Mouse (Mus musculus) ES-E14 (cell line): ENCODE measurements around the gene Hist2h2ac. TPM values are rescaled to one million over a fixed set of nuclear protein-coding genes. Genes with fewer than 3 reads are reported as not detected.
"Not testable (repeated sequence)": the region's sequence is repeated elsewhere in the genome, so short reads cannot be mapped to it uniquely, and the experiment has no call there.

ENCODE experiments used
- DNase-seq: peaks from one replicate; pipeline ENCODE4 v3.0.0-alpha.2; 2013; ENCODE audit warnings: low read depth, low spot score
- H3K27ac ChIP-seq: 2 replicates; pipeline ENCODE4 v1.5.1; 2012; ENCODE audit warnings: low read depth, mild to moderate bottlenecking, low read length, moderate library complexity, mixed read lengths; ENCODE audit not compliant: poor library complexity, insufficient read depth, severe bottlenecking
- H3K36me3 ChIP-seq: 2 replicates; pipeline ENCODE4 v1.6.1; 2012; ENCODE audit warnings: mild to moderate bottlenecking, low read length, moderate library complexity, mixed read lengths; ENCODE audit not compliant: control insufficient read depth, poor library complexity, insufficient read depth, severe bottlenecking
- H3K4me1 ChIP-seq, 2 experiments: fragments of 150-350 bp in 1 of 2; sonication (generic) in 1 of 2; 2 replicates each; pipeline ENCODE4 v1.6.1; 2012; ENCODE audit warnings: low read length in 2 of 2, mild to moderate bottlenecking in 1 of 2, mixed read lengths in 1 of 2; ENCODE audit not compliant: control insufficient read depth in 2 of 2, insufficient read depth in 2 of 2, poor library complexity in 1 of 2
- H3K4me3 ChIP-seq, 2 experiments: fragments of 150-350 bp in 1 of 2; sonication (generic) in 1 of 2; 2 replicates each; pipeline ENCODE4 v1.5.1; 2012; ENCODE audit warnings: low read length in 2 of 2, low read depth in 1 of 2, mild to moderate bottlenecking in 1 of 2, mixed read lengths in 1 of 2; ENCODE audit not compliant: insufficient read depth in 1 of 2, poor library complexity in 1 of 2, severe bottlenecking in 1 of 2
- H3K9ac ChIP-seq: 2 replicates; pipeline ENCODE4 v1.6.1; 2012; ENCODE audit warnings: low read depth, mild to moderate bottlenecking, low read length, mixed read lengths; ENCODE audit not compliant: poor library complexity, insufficient read depth, severe bottlenecking
- H3K9me3 ChIP-seq: fragments of 150-350 bp; sonication (generic); 2 replicates; pipeline ENCODE4 v1.6.1; 2012; ENCODE audit warnings: low read depth, mild to moderate bottlenecking, low read length; ENCODE audit not compliant: control insufficient read depth, insufficient read depth
- CHD2 ChIP-seq: IDR thresholded peaks from 2 replicates; pipeline ENCODE4 v1.6.1; 2014; ENCODE audit warnings: mild to moderate bottlenecking, low read depth, low read length, inconsistent platforms
- HCFC1 ChIP-seq: IDR thresholded peaks from 2 replicates; pipeline ENCODE4 v1.6.1; 2012; ENCODE audit warnings: low read length, inconsistent platforms, borderline replicate concordance; ENCODE audit not compliant: insufficient read depth
- MAFK ChIP-seq: IDR thresholded peaks from 2 replicates; pipeline ENCODE4 v1.6.1; 2014; ENCODE audit warnings: mild to moderate bottlenecking, low read depth, low read length, inconsistent platforms; ENCODE audit not compliant: insufficient read depth
- ZC3H11A ChIP-seq: IDR thresholded peaks from 2 replicates; pipeline ENCODE4 v1.6.1; 2012; ENCODE audit warnings: low read depth, mild to moderate bottlenecking, inconsistent platforms, low read length, borderline replicate concordance
- ZNF384 ChIP-seq: IDR thresholded peaks from 2 replicates; pipeline ENCODE4 v1.6.1; 2012; ENCODE audit warnings: low read depth, low read length, inconsistent platforms
- in situ Hi-C, 2 experiments: fragments of 600-800 bp; cut with MboI; formaldehyde crosslinking; loops; one replicate each; pipeline ENCODE4 v1.15.1; 2025; ENCODE audit warnings: low sequenced_read_pairs in 2 of 2, inconsistent platforms in 1 of 2; ENCODE audit not compliant: unreplicated experiment in 2 of 2
- total RNA-seq: library from RNA; depleted of rRNA; stranded (reverse); fragments of 300-350 nt; gene quantifications from 2 replicates; pipeline ENCODE4 v1.2.3, GENCODE M21; 2012; rRNA removed

The Hist2h2ac gene
- total RNA-seq = 684 and 687 TPM in 2 replicates

DNA sequence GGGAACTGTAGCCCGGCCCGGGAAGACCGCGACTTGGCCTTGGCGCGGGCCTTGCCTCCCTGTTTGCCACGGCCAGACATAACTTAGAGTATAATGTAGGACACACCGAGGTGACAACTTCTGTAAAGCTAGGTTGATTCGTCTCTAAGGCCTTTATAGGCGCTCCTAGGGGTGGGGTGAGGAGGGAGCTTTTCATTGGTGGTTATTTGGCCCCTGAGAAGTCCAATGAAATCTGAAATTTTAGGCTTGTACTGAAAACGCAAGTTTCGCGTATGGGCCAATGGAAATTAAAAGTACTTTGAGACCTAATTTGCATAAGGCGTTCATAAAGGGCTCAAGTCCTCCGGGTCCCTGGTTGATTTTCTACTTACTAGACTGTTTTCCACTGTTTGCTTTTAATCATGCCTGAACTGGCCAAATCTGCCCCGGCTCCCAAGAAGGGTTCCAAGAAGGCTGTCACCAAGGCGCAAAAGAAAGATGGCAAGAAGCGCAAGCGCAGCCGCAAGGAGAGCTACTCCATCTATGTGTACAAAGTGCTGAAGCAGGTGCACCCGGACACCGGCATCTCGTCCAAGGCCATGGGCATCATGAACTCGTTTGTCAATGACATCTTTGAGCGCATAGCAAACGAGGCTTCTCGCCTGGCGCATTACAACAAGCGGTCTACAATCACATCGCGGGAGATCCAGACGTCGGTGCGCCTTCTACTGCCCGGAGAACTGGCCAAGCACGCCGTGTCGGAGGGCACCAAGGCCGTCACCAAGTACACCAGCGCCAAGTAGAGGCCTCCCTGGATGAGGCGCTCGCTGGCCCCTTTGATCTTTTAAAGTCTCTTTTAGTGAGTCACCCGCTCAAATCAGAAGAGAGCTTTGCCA, at the start of gene Hist2h2ac, which contains the start of gene Hist2h2be:
Hist2h2ac (minus strand) TSS at position 116 of the 875 bp plus-strand sequence.
Hist2h2be (plus strand) TSS at position 355 of the 875 bp plus-strand sequence.
- Histone ChIP-seq H3K4me3 (peak within 1 kb of the TSS; percentile 75 to 77), H3K9ac (peak within 1 kb of the TSS; percentile 95), H3K4me1 (peaks cover 0 to 7% of the 10 kb centered on the region in 2 experiments; a peak in 2 of 4 replicates), H3K9me3 (no peaks in the 10 kb centered on the region), H3K36me3 (no peaks in the 10 kb centered on the region), H3K27ac (peak within 1 kb of the TSS; percentile 93)
- in situ Hi-C loops = no loop called here
- TF ChIP-seq MAFK = no peak
- no peak for TF ChIP-seq ZC3H11A
- no peak for TF ChIP-seq HCFC1
- TF ChIP-seq CHD2 = no peak
- TF ChIP-seq ZNF384 = no peak
- peak; percentile 87 for DNase-seq

DNA sequence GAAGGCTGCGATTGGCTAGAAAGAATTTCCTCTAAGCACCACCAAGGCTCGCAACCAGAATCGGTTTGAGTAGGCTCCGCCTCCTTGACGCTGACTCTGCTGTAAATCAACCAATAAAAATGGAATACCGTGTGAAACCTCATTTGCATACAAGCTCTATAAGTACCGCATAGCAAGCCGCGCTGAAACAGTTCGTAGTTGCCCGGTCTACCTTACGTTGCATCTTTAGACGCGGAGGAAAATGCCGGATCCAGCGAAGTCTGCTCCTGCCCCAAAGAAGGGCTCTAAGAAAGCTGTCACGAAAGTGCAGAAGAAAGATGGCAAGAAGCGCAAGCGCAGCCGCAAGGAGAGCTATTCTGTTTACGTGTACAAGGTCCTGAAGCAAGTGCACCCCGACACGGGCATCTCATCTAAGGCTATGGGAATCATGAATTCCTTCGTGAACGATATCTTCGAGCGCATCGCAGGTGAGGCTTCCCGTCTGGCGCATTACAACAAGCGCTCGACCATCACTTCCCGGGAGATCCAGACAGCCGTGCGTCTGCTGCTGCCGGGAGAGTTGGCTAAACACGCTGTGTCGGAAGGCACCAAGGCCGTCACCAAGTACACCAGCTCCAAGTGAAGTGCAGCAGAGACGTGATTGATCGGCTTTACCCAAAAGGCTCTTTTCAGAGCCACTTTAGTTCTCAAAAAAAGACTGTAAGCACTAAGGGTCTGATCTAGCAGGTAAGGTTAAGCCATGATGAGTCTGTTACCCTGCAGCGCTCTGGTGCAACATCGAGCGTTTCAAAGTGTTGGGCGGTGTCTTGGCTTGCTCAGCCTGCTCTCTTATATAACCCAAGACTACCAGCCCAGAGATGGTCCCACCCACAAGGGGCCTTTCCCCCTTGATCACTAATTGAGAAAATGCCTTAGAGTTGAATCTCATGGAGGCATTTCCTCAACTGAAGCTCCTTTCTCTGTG, 49.1 kb upstream of the Hist2h2ac start, which contains the start of gene Hist2h2bb:
Hist2h2bb (plus strand) TSS at position 242 of the 964 bp plus-strand sequence.
- Histone ChIP-seq H3K4me1 (peaks cover 3 to 5% of the 10 kb centered on the region in 2 experiments; a peak in 3 of 4 replicates), H3K36me3 (no peaks in the 10 kb centered on the region), H3K4me3 (peak within 1 kb of the TSS; percentile 61 to 81), H3K27ac (peak within 1 kb of the TSS; percentile 89), H3K9me3 (no peaks in the 10 kb centered on the region), H3K9ac (peak within 1 kb of the TSS; percentile 84)
- TF ChIP-seq ZC3H11A = no peak
- TF ChIP-seq HCFC1 = peak; percentile 54; the same call in 1 of the 2 replicates
- no peak for TF ChIP-seq ZNF384
- no peak; the same call in 1 of the 2 replicates for TF ChIP-seq CHD2
- peak; percentile 82 for TF ChIP-seq MAFK
- in situ Hi-C loops = no loop called here
- peak; percentile 95 for DNase-seq

DNA sequence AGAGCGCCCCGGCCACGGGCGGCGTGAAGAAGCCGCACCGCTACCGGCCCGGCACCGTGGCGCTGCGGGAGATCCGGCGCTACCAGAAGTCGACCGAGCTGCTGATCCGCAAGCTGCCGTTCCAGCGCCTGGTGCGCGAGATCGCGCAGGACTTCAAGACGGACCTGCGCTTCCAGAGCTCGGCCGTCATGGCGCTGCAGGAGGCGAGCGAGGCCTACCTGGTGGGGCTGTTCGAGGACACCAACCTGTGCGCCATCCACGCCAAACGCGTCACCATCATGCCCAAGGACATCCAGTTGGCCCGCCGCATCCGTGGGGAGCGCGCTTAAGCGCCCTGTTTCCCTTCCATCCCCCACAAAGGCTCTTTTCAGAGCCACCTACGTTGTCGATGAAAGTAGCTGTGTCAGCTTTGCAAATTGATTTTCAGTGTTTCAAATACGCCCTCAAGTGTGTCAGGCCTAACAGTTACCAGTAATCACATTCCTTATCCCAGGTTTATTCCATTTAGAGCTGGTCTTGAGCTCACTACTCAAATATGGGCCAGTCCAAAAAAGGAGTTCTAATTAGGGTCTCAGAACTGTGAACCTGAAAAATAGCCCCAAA, 48.2 kb upstream of the Hist2h2ac start:
- Histone ChIP-seq H3K27ac (peak overlapping the region; percentile 74), H3K9ac (peak overlapping the region; percentile 76), H3K4me3 (peak overlapping the region; percentile 61 to 62)
- in situ Hi-C loops, H3K36me3 ChIP-seq, DNase-seq, H3K9me3 ChIP-seq, H3K4me1 ChIP-seq: not testable (repeated sequence)

DNA sequence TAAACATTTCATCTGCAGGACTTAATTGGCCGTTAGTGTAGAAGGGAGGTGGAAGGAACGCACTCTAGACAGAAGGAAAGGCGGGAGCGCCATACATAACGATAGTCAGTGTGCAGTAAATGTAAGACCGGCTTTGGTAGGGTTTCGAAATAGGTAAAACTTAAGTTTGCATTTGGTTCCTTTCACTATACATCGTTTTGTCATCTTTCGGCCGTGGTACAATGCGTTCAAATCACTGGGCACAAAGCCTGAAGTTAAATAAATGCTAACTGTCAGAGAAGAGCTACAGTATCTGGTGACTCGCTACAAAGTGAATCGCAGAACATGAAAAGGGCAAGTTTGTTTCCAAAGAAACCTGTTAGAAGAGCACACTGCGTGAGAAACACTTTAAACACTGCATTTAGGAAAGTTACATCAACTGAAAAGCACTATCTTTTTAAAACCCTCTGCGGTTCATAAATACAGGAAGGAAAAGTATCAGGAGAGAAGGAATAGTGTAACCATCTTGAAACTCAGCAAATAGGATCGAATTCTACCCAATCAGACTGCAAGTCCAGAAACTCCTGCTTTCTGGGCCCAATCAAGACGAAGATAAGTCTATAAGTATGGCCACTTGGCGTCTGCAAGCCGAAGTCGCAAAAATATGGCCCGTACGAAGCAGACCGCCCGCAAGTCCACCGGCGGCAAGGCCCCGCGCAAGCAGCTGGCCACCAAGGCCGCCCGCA, 47.5 kb upstream of the Hist2h2ac start, which contains the start of gene Hist2h3b:
Hist2h3b (plus strand) TSS at position 604 of the 725 bp plus-strand sequence.
- H3K4me1 ChIP-seq = peaks cover 2 to 5% of the 10 kb centered on the region in 2 experiments; a peak in 2 of 4 replicates
- in situ Hi-C loops = no loop called here

More for the DNA sequence above, 47.5 kb upstream of the Hist2h2ac start, which contains the start of gene Hist2h3b:
- TF ChIP-seq ZNF384 (no peak), CHD2 (no peak), ZC3H11A (no peak), HCFC1 (no peak), MAFK (no peak)
- Histone ChIP-seq H3K36me3 (no peaks in the 10 kb centered on the region), H3K9me3 (no peaks in the 10 kb centered on the region), H3K27ac (peak within 1 kb of the TSS; percentile 74), H3K9ac (peak within 1 kb of the TSS; percentile 76), H3K4me3 (peak within 1 kb of the TSS; percentile 61 to 62)
- peak; percentile 65 for DNase-seq
